Mouse (Mus musculus): ENCODE measurements at regions not wholly inside any gene's neighbourhood (a gene's known extent, or its start where the extent isn't known, plus 50 kb on each side); places are given as distances from the start of the nearest gene placed in this dataset.

DNA sequence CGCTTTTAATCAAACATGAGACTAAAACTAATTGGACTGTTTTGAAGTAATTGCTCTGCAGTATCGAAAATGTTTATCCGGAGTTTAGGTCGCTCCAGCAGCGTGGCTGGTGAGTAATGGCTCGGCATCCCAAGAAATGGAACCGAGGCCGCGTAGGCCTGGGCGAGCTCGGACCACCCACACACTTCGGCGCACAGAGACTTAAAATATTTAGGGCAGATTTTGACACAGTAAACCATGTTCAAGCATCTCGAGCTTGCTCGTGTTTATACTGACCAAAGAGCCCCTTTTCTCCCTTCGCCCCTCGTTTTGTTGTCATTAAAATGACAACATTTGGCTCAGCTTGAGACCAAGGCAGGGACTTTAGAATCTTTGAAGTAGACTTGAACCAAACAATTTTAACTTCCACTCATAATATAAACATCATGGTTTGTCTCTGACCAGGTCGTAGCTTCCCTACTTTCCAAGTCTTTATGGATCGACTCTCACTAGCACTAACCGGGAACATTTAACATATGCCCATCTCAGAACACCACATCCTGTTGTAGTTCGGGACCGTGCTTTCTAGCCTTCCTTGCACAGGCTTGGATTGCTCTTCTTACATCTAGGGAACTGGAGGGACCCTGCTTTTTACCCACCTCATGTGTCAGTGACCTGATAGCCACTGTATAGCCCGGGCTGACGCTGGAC lies 223.0 kb upstream of the Map3k1 start:
- TF ChIP-seq CTCF (IDR thresholded peaks at IDR 0.05; ENCODE audit: control insufficient read depth, insufficient read depth, low read length), result no peak
- no peak for TF ChIP-seq POLR2A (IDR thresholded peaks at IDR 0.05; ENCODE audit: borderline replicate concordance, control insufficient read depth, low read depth, low read length)
